Mouse (Mus musculus): ENCODE data around the gene Ino80d. TPM values are rescaled to one million over a fixed set of nuclear protein-coding genes. Genes with fewer than 3 reads are reported as not detected.

Gene Ino80d
- polyA plus RNA-seq, 2 experiments = 10.2 to 10.5 TPM

GRCm38 (mm10) chr1:62953036-62953435 lies 161.4 kb downstream of the Ino80d start:
- WGBS = 91% methylated on average over 4 of the region's 4 CpGs
- no peaks in the 10 kb centered on the region for H3K27me3 ChIP-seq (ENCODE audit: control insufficient read depth, insufficient read depth, low read length)
- no peak overlapping the region for H3K4me3 ChIP-seq (replicated peaks; ENCODE audit: low read length)
- ATAC-seq (ENCODE audit: low FRiP score, low read depth) = no peak
- H3K9ac ChIP-seq (ENCODE audit: low read depth, low read length, severe bottlenecking) = no peak overlapping the region
- H3K9me3 ChIP-seq (ENCODE audit: control insufficient read depth, low read length) = no peaks in the 10 kb centered on the region
- H3K4me2 ChIP-seq (replicated peaks; ENCODE audit: low read depth, low read length, severe bottlenecking) = no peak overlapping the region
- peaks cover 13% of the 10 kb centered on the region for H3K4me1 ChIP-seq (ENCODE audit: control insufficient read depth, insufficient read depth, low read length)
- no peak for TF ChIP-seq POLR2A (IDR thresholded peaks at IDR 0.05; ENCODE audit: borderline replicate concordance, extremely low read depth, insufficient read depth, insufficient read length)
- DNase-seq (ENCODE audit: low spot score) = no peak
- no peaks in the 10 kb centered on the region for H3K36me3 ChIP-seq (ENCODE audit: control insufficient read depth, insufficient read depth, low read length)
- H3K27ac ChIP-seq (replicated peaks; ENCODE audit: low read depth, low read length) = no peak overlapping the region

GRCm38 (mm10) chr1:62952319-62952718 lies 162.1 kb downstream of the Ino80d start:
- no peak overlapping the region for H3K4me2 ChIP-seq (replicated peaks; ENCODE audit: low read depth, low read length, severe bottlenecking)
- H3K4me3 ChIP-seq (replicated peaks; ENCODE audit: low read length) = no peak overlapping the region
- WGBS = 71% methylated on average over 3 of the region's 3 CpGs
- peaks cover 13% of the 10 kb centered on the region for H3K4me1 ChIP-seq (ENCODE audit: control insufficient read depth, insufficient read depth, low read length)
- no peak for TF ChIP-seq POLR2A (IDR thresholded peaks at IDR 0.05; ENCODE audit: borderline replicate concordance, extremely low read depth, insufficient read depth, insufficient read length)
- no peaks in the 10 kb centered on the region for H3K9me3 ChIP-seq (ENCODE audit: control insufficient read depth, low read length)
- no peaks in the 10 kb centered on the region for H3K27me3 ChIP-seq (ENCODE audit: control insufficient read depth, insufficient read depth, low read length)
- DNase-seq (ENCODE audit: low spot score) = no peak
- no peak for ATAC-seq (ENCODE audit: low FRiP score, low read depth)
- H3K9ac ChIP-seq (ENCODE audit: low read depth, low read length, severe bottlenecking) = no peak overlapping the region
- H3K27ac ChIP-seq (replicated peaks; ENCODE audit: low read depth, low read length) = no peak overlapping the region
- no peaks in the 10 kb centered on the region for H3K36me3 ChIP-seq (ENCODE audit: control insufficient read depth, insufficient read depth, low read length)

- Histone ChIP-seq H3K36me3 (ENCODE audit: control insufficient read depth, insufficient read depth, low read length) (no peaks in the 10 kb centered on the region), H3K4me3 (replicated peaks; ENCODE audit: low read length) (no peak overlapping the region), H3K9ac (ENCODE audit: low read depth, low read length, severe bottlenecking) (no peak overlapping the region), H3K4me1 (ENCODE audit: control insufficient read depth, insufficient read depth, low read length) (peaks cover 7% of the 10 kb centered on the region), H3K9me3 (ENCODE audit: control insufficient read depth, low read length) (no peaks in the 10 kb centered on the region), H3K4me2 (replicated peaks; ENCODE audit: low read depth, low read length, severe bottlenecking) (no peak overlapping the region), H3K27ac (replicated peaks; ENCODE audit: low read depth, low read length) (no peak overlapping the region), H3K27me3 (ENCODE audit: control insufficient read depth, insufficient read depth, low read length) (no peaks in the 10 kb centered on the region)
- DNase-seq (ENCODE audit: low spot score) = peak; percentile 46
- peak; percentile 50; the same call in 1 of the 2 replicates for ATAC-seq (ENCODE audit: low FRiP score, low read depth)
- no peak for TF ChIP-seq POLR2A (IDR thresholded peaks at IDR 0.05; ENCODE audit: borderline replicate concordance, extremely low read depth, insufficient read depth, insufficient read length)
- 46% methylated on average over 7 of the region's 7 CpGs for WGBS
These were observed 163.2 kb downstream of the Ino80d start for GRCm38 (mm10) chr1:62951067-62951809.

- Histone ChIP-seq H3K9me3 (ENCODE audit: control insufficient read depth, low read length) (no peaks in the 10 kb centered on the region), H3K9ac (ENCODE audit: low read depth, low read length, severe bottlenecking) (no peak overlapping the region), H3K4me2 (replicated peaks; ENCODE audit: low read depth, low read length, severe bottlenecking) (no peak overlapping the region), H3K27ac (replicated peaks; ENCODE audit: low read depth, low read length) (no peak overlapping the region), H3K4me1 (ENCODE audit: control insufficient read depth, insufficient read depth, low read length) (peaks cover 7% of the 10 kb centered on the region), H3K36me3 (ENCODE audit: control insufficient read depth, insufficient read depth, low read length) (no peaks in the 10 kb centered on the region), H3K4me3 (replicated peaks; ENCODE audit: low read length) (no peak overlapping the region), H3K27me3 (ENCODE audit: control insufficient read depth, insufficient read depth, low read length) (no peaks in the 10 kb centered on the region)
- no peak for TF ChIP-seq POLR2A (IDR thresholded peaks at IDR 0.05; ENCODE audit: borderline replicate concordance, extremely low read depth, insufficient read depth, insufficient read length)
- ATAC-seq (ENCODE audit: low FRiP score, low read depth) = peak; percentile 67; the same call in 1 of the 2 replicates
- 54% methylated on average over 9 of the region's 9 CpGs for WGBS
- no peak for DNase-seq (ENCODE audit: low spot score)
These were observed 163.9 kb downstream of the Ino80d start for GRCm38 (mm10) chr1:62950526-62950925.

DNA sequence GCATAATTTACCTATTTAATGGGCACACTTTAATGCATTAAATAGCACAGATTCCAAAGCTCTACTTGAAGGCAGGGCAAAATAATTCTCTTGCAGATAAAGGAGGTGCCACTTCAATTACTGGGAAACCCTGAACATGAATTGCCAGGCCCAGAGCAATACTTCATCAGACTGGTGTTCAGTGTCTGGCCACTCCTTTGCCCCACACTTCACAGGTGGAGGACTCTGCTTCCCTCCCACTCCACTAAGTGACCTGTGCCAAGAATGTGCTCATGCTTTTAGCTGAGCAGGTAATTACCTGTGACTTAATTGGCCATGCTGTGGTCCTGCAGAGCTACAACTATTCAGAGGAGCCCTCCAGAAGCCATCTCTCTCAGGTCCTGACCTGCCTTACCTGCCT lies 166.7 kb downstream of the Ino80d start:
- TF ChIP-seq POLR2A (IDR thresholded peaks at IDR 0.05; ENCODE audit: borderline replicate concordance, extremely low read depth, insufficient read depth, insufficient read length) = no peak
- Histone ChIP-seq H3K27me3 (ENCODE audit: control insufficient read depth, insufficient read depth, low read length) (no peaks in the 10 kb centered on the region), H3K27ac (replicated peaks; ENCODE audit: low read depth, low read length) (no peak overlapping the region), H3K9me3 (ENCODE audit: control insufficient read depth, low read length) (no peaks in the 10 kb centered on the region), H3K9ac (ENCODE audit: low read depth, low read length, severe bottlenecking) (no peak overlapping the region), H3K4me1 (ENCODE audit: control insufficient read depth, insufficient read depth, low read length) (peaks cover 7% of the 10 kb centered on the region), H3K4me3 (replicated peaks; ENCODE audit: low read length) (no peak overlapping the region), H3K4me2 (replicated peaks; ENCODE audit: low read depth, low read length, severe bottlenecking) (no peak overlapping the region), H3K36me3 (ENCODE audit: control insufficient read depth, insufficient read depth, low read length) (no peaks in the 10 kb centered on the region)
- DNase-seq (ENCODE audit: low spot score) (no peak), ATAC-seq (ENCODE audit: low FRiP score, low read depth) (no peak)
